Mouse (Mus musculus): ENCODE data around the gene Art4.
"Not testable (repeated sequence)": the region's sequence is repeated elsewhere in the genome, so short reads cannot be mapped to it uniquely, and the experiment has no call there.

The Art4 gene

DNA sequence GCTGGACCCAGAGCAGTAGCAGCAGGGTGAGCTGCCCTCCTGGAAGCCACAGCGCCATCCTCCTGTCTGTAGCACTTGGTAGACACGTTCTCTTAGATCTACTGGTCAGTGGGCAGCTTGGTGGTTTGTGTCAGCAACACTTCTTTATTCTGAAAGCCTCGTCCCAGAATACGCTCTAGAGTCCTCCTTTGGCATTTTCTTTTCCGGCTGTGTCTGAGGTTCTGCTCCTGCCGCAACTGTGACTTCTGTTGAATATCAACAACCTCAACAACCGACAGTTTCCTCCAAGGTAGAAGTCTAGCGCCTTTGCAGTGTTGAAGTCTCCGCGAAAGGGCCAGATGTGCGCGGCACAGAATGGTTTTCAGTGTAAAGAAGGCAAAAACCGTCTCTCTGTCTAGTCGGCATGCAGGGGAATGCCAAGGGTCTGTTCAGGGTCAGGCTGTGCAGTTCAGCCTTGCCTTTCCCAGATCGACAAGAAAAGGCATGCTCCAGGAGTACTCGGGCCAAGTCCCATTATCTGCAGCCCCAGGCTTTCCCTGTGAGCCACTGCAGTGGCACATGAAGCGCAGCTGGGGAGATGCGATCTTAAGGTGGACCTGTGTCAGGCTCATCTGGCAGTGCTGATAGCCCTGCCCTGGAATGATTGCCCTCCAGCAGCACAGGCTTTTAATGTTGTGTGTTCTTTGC lies at the start of gene Art4:
TSS of gene Art4 (minus strand) at position 548 of the 687 bp plus-strand sequence.
- DNase-seq (ENCODE audit: low read depth): peak; percentile 92

DNA sequence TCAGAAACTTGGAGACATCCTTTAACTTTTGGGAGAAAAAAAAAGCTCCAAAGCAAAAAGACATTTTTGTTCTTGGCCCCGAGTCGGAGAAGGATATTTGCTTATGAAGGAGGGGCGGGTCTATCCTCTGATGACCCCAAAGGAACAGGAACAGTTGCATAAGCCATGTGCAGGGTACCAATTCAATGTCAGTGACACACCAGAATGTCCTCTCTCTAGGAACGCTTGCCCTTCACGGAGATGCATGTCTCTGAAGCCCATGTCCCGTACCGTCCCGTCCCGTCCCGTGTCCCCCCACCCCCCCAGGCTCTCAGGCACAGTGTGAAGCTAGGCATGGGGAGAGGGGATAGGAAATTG lies 49.4 kb upstream of the Art4 start:
- DNase-seq (ENCODE audit: low read depth): no peak

DNA sequence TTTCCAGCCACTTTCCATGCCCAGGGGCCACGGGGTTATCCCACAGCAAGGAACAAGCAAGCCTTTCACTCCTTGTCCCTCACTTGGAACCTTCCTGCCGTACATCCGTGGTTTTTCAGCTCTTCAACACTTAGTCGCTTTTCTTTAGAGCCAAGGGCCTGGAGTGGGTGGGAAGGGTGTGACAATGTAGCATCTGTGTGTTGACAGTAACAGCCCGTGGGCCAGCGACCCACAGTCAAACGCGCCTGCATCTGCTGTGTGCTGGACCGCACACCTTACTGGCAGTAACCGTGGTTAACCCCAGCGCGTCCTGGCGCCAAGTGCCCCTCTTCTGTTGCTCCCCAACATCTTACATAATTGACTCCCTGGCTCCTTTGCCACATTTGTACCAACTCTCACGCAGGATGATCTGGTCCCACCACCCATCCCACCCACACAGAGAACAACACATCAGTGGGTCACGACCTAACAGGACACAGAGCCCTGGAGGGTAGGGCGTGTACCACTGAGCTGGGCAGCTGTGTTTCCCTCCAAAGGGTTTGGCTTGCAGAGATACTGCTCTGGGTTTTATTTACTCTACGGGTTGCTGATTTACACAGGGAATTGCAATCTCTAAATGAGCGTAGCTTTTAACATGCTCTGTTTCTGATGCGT lies 48.9 kb upstream of the Art4 start:
- DNase-seq (ENCODE audit: low read depth): no peak

DNA sequence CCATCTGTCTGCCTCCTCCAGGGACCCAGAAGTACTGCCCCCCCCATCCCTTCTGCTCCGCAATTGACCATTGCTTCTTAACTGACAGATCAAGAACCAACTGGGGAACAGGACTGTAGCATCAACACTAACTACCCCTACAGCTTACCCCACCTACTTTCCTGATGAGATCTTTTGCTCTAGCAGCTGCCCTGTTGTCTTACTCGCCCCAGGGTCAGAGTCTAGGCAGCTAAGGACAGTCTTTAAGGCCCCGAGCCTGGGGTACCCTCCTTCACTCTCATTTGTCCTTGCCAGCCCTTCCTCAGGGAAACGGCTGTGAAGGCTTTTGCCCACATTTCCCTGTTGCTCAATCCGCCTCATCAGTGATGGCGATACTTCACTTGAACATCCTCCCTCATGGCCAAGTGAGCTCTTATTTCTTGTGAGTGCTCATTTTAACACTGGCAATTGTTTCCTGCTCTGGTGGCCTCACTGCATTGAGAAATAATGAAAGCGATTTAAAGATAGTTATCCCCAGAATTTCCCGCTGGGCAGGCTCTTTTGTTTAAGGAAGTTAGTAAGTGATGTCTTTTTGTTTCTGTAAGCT lies 46.4 kb upstream of the Art4 start:
- DNase-seq (ENCODE audit: low read depth): no peak

DNA sequence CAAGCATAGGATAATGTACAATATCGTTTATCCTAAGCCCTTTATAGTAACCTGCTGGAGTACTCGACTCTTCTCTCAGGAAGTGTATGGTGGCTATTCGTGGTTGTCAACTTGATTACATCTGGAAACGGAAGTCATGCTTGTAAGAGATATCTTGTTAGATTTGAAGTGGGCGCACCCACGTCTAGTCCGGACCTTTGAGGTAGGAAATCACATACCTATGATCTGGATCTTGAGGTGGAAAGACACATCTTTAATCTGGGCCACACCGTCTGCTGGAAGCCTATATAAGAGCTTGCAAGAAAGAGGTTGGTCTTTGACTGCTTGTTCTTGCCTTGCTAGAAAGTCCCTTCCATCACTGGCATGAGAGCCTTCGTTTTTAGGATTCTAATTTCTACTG lies 45.0 kb upstream of the Art4 start:
- no peak for DNase-seq (ENCODE audit: low read depth)

- DNase-seq (ENCODE audit: low read depth): no peak
Measured at GRCm38 (mm10) chr6:136901010-136901409, 43.5 kb upstream of the Art4 start.

DNA sequence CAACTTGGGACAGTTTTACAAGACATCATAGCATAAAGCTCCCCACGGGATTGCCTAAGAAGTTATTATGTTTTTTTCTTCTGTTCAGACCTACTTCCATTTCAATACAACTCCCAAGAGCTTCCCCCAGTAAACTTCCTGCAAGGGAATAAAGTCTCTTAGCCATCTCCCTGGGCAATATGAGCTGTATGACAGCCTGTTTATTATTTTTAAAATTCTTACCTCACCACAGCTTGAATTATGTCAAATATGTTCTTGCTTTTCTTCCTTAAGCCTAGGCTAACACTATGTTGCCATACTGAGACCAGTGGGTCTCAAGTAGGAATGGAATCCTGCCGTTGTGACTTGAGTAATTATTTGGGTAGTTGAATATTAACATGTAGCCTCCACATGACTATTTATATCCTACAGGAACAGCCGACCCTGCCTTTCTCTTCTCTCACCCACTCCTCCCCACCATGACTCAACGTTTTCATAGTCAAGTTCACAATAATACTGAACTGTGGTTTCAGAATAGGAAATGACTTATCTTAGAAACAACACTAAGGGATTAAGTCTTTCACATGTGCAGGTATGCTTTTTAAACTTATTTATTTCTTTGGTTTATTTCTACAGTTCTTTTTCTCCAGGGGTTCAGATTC lies 43.0 kb upstream of the Art4 start:
- DNase-seq (ENCODE audit: low read depth): no peak

- no peak for DNase-seq (ENCODE audit: low read depth)
Measured at GRCm38 (mm10) chr6:136898954-136899353, 41.4 kb upstream of the Art4 start.

DNA sequence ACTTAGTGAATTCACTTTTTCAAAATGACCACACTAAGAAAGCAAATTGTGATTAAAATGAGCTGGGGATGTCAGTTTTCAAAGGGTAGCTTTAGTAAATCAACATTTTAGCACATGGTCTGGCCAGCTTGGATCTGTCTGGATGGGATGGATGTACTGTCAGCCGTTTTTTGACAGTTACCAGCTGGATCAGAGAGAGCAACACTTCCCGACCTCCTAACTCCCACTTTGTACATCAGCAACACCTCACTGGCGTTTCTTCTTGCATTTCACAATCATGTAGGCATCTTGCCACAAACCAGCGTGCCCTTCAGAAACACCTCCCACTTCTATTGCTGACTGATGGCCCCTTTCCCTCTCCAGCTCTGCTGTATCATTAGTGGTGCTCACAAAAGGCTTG lies 40.7 kb upstream of the Art4 start:
- DNase-seq (ENCODE audit: low read depth): no peak

DNA sequence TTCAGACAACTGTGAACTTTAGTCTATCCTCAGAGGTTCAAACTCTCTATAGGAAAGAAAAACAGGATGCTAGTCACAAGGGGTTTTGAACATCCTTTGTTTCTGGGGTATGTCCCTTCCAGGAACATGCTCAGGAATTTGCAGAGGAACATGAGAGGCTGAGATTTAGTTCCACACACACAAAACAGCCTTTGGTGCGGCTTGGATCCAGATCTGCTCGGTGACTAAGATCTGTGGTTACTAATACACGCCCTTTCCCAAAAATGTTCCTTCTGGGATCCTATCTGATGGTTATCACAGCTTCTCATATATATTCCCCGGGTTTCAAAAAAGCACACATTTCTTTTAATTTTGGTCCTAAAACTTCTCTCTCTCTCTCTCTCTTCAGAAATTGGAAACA lies 40.3 kb upstream of the Art4 start:
- DNase-seq (ENCODE audit: low read depth): no peak

GRCm38 (mm10) chr6:136894532-136895339 lies 37.2 kb upstream of the Art4 start:
- no peak for DNase-seq (ENCODE audit: low read depth)

DNA sequence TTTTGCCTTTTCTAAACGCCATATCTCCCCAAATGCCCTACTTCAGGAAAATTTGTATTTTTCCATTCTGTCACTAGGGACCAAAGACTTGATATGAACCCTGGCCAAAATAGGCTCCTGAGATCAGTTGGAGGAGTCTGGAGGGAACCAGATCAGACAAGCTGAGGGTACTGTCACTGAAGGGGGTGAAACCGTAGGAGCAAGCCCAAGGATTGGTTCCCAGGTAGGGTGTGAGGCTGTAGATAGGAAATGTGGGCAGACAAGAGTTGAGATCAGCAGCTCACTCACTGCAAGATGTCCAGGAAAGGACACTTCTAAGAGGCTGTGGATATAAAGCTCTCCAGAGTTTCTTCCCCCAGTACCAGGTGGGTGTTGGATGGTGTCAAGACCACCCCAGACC lies 34.5 kb upstream of the Art4 start:
- no peak for DNase-seq (ENCODE audit: low read depth)

GRCm38 (mm10) chr6:136889554-136889953 lies 32.0 kb upstream of the Art4 start:
- no peak for DNase-seq (ENCODE audit: low read depth)

- no peak for DNase-seq (ENCODE audit: low read depth)
Measured at GRCm38 (mm10) chr6:136889067-136889466, 31.5 kb upstream of the Art4 start.

DNA sequence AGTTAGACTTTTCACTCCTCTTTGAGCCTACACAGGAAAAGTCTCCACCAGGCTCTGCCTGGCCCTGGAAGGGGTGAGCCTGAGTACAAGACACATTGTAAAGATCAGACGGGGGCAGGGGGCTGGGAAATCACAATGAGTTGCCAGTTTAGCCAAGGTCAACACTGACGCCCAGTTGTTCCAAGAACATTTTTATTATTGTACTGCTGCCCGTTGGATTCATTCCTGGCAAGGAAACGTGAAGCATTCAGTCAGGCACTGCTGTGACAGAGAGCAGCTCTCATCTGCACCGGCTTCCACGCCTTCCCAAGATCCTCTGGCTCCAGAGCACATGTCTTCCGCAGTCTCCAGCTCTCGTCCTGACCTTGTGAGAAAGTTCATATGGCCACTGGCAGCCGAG lies 30.3 kb upstream of the Art4 start:
- no peak for DNase-seq (ENCODE audit: low read depth)

GRCm38 (mm10) chr6:136884766-136885165 lies 27.2 kb upstream of the Art4 start:
- DNase-seq (ENCODE audit: low read depth): not testable (repeated sequence)

DNA sequence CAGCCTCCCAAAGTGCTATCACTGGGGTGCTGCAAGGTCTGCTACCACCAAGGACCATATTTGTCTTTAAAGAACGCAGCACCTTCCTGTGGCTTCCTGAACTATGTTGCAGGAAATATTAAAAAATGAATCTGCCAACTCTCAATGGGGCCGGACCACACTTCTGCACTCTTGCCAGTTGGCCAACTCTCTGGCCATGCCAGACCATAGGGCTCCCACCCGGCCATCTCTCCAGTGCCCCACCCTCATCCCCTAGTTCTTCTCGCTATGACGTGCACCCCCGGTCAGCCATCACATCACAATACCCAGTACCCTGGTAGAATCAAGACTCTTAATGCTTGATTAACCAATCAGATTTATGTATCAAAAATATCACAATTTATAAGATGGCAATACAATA lies 26.4 kb upstream of the Art4 start:
- no peak for DNase-seq (ENCODE audit: low read depth)

DNA sequence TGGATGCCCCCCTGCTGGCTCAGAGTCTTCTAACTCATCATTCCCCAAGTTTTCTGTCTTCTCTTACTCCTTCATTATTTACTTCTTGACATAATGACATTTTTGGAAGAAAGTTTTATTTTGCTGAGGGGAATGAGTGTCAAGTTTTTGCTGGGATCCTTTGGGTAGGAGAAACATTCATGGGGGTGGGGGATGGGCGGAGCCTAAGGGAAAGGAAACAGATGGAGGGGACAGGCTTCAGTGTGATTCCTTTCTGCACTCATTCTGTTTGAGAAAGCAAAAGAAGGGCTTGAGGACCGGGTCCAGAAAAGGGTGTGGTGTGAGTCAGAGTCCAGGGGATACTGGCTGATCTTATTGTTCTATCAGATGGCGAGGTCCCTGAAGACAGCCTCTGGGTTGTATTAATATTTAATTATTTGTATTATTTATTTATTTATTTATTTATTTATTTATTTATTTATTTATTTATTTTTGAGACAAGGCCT lies 25.9 kb upstream of the Art4 start:
- DNase-seq (ENCODE audit: low read depth): no peak

DNA sequence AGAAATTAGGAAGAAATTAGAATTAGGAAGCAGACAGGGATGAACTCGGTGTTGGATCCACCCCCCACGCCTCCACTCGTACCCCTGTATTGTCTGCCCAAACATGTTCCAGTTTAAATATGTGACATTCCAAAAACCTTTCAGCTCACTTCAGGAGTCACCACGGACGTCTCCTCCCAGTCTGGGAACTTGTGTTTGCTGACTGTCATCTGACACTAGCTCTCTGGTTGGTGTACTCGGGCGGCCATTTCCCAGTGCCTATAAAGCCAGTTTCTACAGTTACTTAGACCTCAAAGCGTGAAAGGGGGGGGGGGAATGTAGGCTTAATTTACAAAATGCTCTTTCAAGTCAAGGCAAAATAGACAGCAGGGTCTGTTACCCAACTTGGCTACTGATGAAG lies 24.1 kb upstream of the Art4 start:
- no peak for DNase-seq (ENCODE audit: low read depth)

- DNase-seq (ENCODE audit: low read depth): no peak
Measured at GRCm38 (mm10) chr6:136875670-136876069, 18.1 kb upstream of the Art4 start, which contains the start of gene Mgp. Mgp (minus strand) TSS chr6:136875823.

GRCm38 (mm10) chr6:136874599-136874998 lies 17.1 kb upstream of the Art4 start:
- DNase-seq (ENCODE audit: low read depth): no peak

DNA sequence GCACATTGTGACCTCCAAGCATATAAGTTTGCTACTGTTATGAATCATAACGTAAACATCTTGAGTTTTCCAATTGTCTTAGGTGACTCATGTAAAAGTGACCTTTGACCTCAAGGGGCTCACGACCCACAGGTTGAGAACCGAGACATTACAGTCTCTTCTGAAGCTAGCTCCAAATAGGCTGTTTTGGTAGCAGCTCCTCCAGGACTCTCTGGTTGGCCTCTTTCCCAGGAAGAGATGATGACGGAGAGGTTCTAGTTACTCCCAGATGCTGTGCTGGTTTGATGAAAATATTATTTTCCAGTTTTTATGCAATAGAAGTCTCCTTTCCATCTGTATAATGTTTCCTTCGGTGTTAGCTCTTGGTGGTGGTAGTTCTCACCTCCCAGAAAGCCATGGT lies 11.4 kb upstream of the Art4 start:
- no peak for DNase-seq (ENCODE audit: low read depth)
